Mouse (Mus musculus): ENCODE results near the gene Tmc3. TPM values are rescaled to one million over a fixed set of nuclear protein-coding genes. Genes with fewer than 3 reads are reported as not detected.

Gene Tmc3
- polyA plus RNA-seq, 1 experiment: not detected

GRCm38 (mm10) chr7:83631073-83631827 lies 46.5 kb downstream of the Tmc3 start:
- TF ChIP-seq POLR2A (IDR thresholded peaks at IDR 0.05; ENCODE audit: insufficient read depth, low read depth, low read length) (no peak), CTCF (IDR thresholded peaks at IDR 0.05; ENCODE audit: insufficient read depth, low read depth, low read length) (no peak)
- WGBS: 6% methylated on average over 11 of the region's 11 CpGs
- H3K4me3 ChIP-seq (ENCODE audit: insufficient read depth, low read depth, low read length): peak overlapping the region; percentile 71
- peaks cover 7% of the 10 kb centered on the region; the same call in 1 of the 2 replicates for H3K4me1 ChIP-seq (ENCODE audit: control insufficient read depth, insufficient read depth, low read length)
- H3K27ac ChIP-seq (ENCODE audit: insufficient read depth, low read depth, low read length): no peak overlapping the region

- WGBS: under 1% methylated on average over 35 of the region's 35 CpGs
- H3K4me1 ChIP-seq (ENCODE audit: control insufficient read depth, insufficient read depth, low read length): peaks cover 7% of the 10 kb centered on the region; the same call in 1 of the 2 replicates
- peak within 1 kb of the TSS; percentile 71 for H3K4me3 ChIP-seq (ENCODE audit: insufficient read depth, low read depth, low read length)
- no peak within 1 kb of the TSS for H3K27ac ChIP-seq (ENCODE audit: insufficient read depth, low read depth, low read length)
- 0 out of 2 replicates have a peak, but pooled peaks have one; percentile 53 for TF ChIP-seq POLR2A (IDR thresholded peaks at IDR 0.05; ENCODE audit: insufficient read depth, low read depth, low read length)
- no peak for TF ChIP-seq CTCF (IDR thresholded peaks at IDR 0.05; ENCODE audit: insufficient read depth, low read depth, low read length)
These were observed 47.3 kb downstream of the Tmc3 start, which contains the start of gene Stard5 for GRCm38 (mm10) chr7:83631828-83632681. Gene Stard5, plus strand, starts transcription at chr7:83631959.

- Histone ChIP-seq H3K27ac (ENCODE audit: insufficient read depth, low read depth, low read length) (no peak overlapping the region), H3K4me3 (ENCODE audit: insufficient read depth, low read depth, low read length) (0 out of 2 replicates have a peak overlapping the region, but pooled peaks have one; percentile 9), H3K4me1 (ENCODE audit: control insufficient read depth, insufficient read depth, low read length) (peaks cover 7% of the 10 kb centered on the region; the same call in 1 of the 2 replicates)
- 65% methylated on average over 6 of the region's 6 CpGs for WGBS
- no peak for TF ChIP-seq CTCF (IDR thresholded peaks at IDR 0.05; ENCODE audit: insufficient read depth, low read depth, low read length)
These were observed 48.0 kb downstream of the Tmc3 start for GRCm38 (mm10) chr7:83632682-83633120.

GRCm38 (mm10) chr7:83633856-83634255 lies 49.1 kb downstream of the Tmc3 start:
- H3K4me3 ChIP-seq (ENCODE audit: insufficient read depth, low read depth, low read length): no peak overlapping the region
- 86% methylated on average over 6 of the region's 6 CpGs for WGBS
- H3K27ac ChIP-seq (ENCODE audit: insufficient read depth, low read depth, low read length): no peak overlapping the region
- TF ChIP-seq CTCF (IDR thresholded peaks at IDR 0.05; ENCODE audit: insufficient read depth, low read depth, low read length) (no peak), POLR2A (IDR thresholded peaks at IDR 0.05; ENCODE audit: insufficient read depth, low read depth, low read length) (no peak)
- peaks cover 7% of the 10 kb centered on the region; the same call in 1 of the 2 replicates for H3K4me1 ChIP-seq (ENCODE audit: control insufficient read depth, insufficient read depth, low read length)

- H3K4me3 ChIP-seq (ENCODE audit: insufficient read depth, low read depth, low read length): no peak overlapping the region
- peaks cover 7% of the 10 kb centered on the region; the same call in 1 of the 2 replicates for H3K4me1 ChIP-seq (ENCODE audit: control insufficient read depth, insufficient read depth, low read length)
- no peak overlapping the region for H3K27ac ChIP-seq (ENCODE audit: insufficient read depth, low read depth, low read length)
- 88% methylated on average over 2 of the region's 2 CpGs for WGBS
- TF ChIP-seq CTCF (IDR thresholded peaks at IDR 0.05; ENCODE audit: insufficient read depth, low read depth, low read length) (no peak), POLR2A (IDR thresholded peaks at IDR 0.05; ENCODE audit: insufficient read depth, low read depth, low read length) (no peak)
These were observed 51.0 kb downstream of the Tmc3 start for GRCm38 (mm10) chr7:83635726-83636125.

GRCm38 (mm10) chr7:83636425-83636824 lies 51.7 kb downstream of the Tmc3 start:
- WGBS: 91% methylated on average over 8 of the region's 8 CpGs
- Histone ChIP-seq H3K4me1 (ENCODE audit: control insufficient read depth, insufficient read depth, low read length) (peaks cover 7% of the 10 kb centered on the region; the same call in 1 of the 2 replicates), H3K27ac (ENCODE audit: insufficient read depth, low read depth, low read length) (no peak overlapping the region), H3K4me3 (ENCODE audit: insufficient read depth, low read depth, low read length) (no peak overlapping the region)
- TF ChIP-seq CTCF (IDR thresholded peaks at IDR 0.05; ENCODE audit: insufficient read depth, low read depth, low read length): no peak
- no peak for TF ChIP-seq POLR2A (IDR thresholded peaks at IDR 0.05; ENCODE audit: insufficient read depth, low read depth, low read length)

GRCm38 (mm10) chr7:83637781-83638583 lies 53.3 kb downstream of the Tmc3 start:
- peaks cover 5% of the 10 kb centered on the region; the same call in 1 of the 2 replicates for H3K4me1 ChIP-seq (ENCODE audit: control insufficient read depth, insufficient read depth, low read length)
- WGBS: 92% methylated on average over 8 of the region's 8 CpGs
- no peak overlapping the region for H3K27ac ChIP-seq (ENCODE audit: insufficient read depth, low read depth, low read length)
- no peak for TF ChIP-seq POLR2A (IDR thresholded peaks at IDR 0.05; ENCODE audit: insufficient read depth, low read depth, low read length)
- no peak for TF ChIP-seq CTCF (IDR thresholded peaks at IDR 0.05; ENCODE audit: insufficient read depth, low read depth, low read length)
- no peak overlapping the region for H3K4me3 ChIP-seq (ENCODE audit: insufficient read depth, low read depth, low read length)

- TF ChIP-seq POLR2A (IDR thresholded peaks at IDR 0.05; ENCODE audit: insufficient read depth, low read depth, low read length) (no peak), CTCF (IDR thresholded peaks at IDR 0.05; ENCODE audit: insufficient read depth, low read depth, low read length) (no peak)
- Histone ChIP-seq H3K4me1 (ENCODE audit: control insufficient read depth, insufficient read depth, low read length) (no peaks in the 10 kb centered on the region), H3K4me3 (ENCODE audit: insufficient read depth, low read depth, low read length) (no peak overlapping the region), H3K27ac (ENCODE audit: insufficient read depth, low read depth, low read length) (no peak overlapping the region)
- WGBS: 86% methylated on average over 3 of the region's 3 CpGs
These were observed 54.4 kb downstream of the Tmc3 start for GRCm38 (mm10) chr7:83639084-83639483.

Measured in olfactory bulb, adult 2 months (tissue).